Mouse (Mus musculus): Measurements from ENCODE around the gene Il17rd.

Gene Il17rd

GRCm38 (mm10) chr14:27149401-27149800 lies 110.7 kb downstream of the Il17rd start:
- no peak for DNase-seq

GRCm38 (mm10) chr14:27150011-27150640 lies 111.4 kb downstream of the Il17rd start:
- DNase-seq, result no peak

- peak; percentile 74 to 87 for DNase-seq
Observed at GRCm38 (mm10) chr14:27151432-27151831, 112.7 kb downstream of the Il17rd start.

- no peak for DNase-seq
Observed at GRCm38 (mm10) chr14:27155088-27155487, 116.3 kb downstream of the Il17rd start.

GRCm38 (mm10) chr14:27156032-27156431 lies 117.3 kb downstream of the Il17rd start:
- DNase-seq, result no peak
